Mouse (Mus musculus) hindbrain, postnatal 0 days (tissue): ENCODE results near the gene Jmjd1c. TPM values are rescaled to one million over a fixed set of nuclear protein-coding genes. Genes with fewer than 3 reads are reported as not detected.

ENCODE experiments used
- ATAC-seq: fragments of 200-750 bp; cut with Nextera tagmentation; 2 replicates; pipeline ENCODE4 v1.8.0; 2017; ENCODE audit warnings: mild to moderate bottlenecking, moderate TSS enrichment, moderate library complexity
- DNase-seq: peaks from one replicate; pipeline ENCODE4 v3.0.0-alpha.2; 2015; ENCODE audit warnings: low spot score
- H3K27ac ChIP-seq: fragments of 300-500 bp; sonication (generic); 2 replicates; pipeline ENCODE4 v1.5.1; 2014; ENCODE audit warnings: mild to moderate bottlenecking
- H3K27me3 ChIP-seq: fragments of 300-500 bp; sonication (generic); 2 replicates; pipeline ENCODE4 v1.6.1; 2014; ENCODE audit warnings: low read length, mixed read lengths; ENCODE audit not compliant: insufficient read depth
- H3K36me3 ChIP-seq: fragments of 300-500 bp; sonication (generic); 2 replicates; pipeline ENCODE4 v1.6.1; 2014; ENCODE audit warnings: low read length, mixed read lengths; ENCODE audit not compliant: insufficient read depth
- H3K4me1 ChIP-seq: fragments of 300-500 bp; sonication (generic); 2 replicates; pipeline ENCODE4 v1.6.1; 2014; ENCODE audit warnings: antibody characterized with exemption, low read length, mixed read lengths; ENCODE audit not compliant: insufficient read depth
- H3K4me2 ChIP-seq: fragments of 300-500 bp; sonication (generic); 2 replicates; pipeline ENCODE4 v1.6.1; 2014; ENCODE audit warnings: low read depth, mild to moderate bottlenecking, low read length, moderate library complexity, mixed read lengths
- H3K4me3 ChIP-seq: fragments of 300-500 bp; sonication (generic); 2 replicates; pipeline ENCODE4 v1.5.1; 2014; ENCODE audit warnings: low read length
- H3K9ac ChIP-seq: fragments of 300-500 bp; sonication (generic); replicated peaks from 2 replicates; pipeline ENCODE4 v1.6.1; 2014; ENCODE audit warnings: mild to moderate bottlenecking, low read length, moderate library complexity, mixed read lengths
- H3K9me3 ChIP-seq: fragments of 300-500 bp; sonication (generic); 2 replicates; pipeline ENCODE4 v1.6.1; 2016; ENCODE audit warnings: low read length, mixed read lengths
- CTCF ChIP-seq: IDR thresholded peaks from 2 replicates; pipeline ENCODE4 v1.5.1; 2016; ENCODE audit warnings: antibody characterized with exemption, control low read depth, low read depth
- WGBS: fragments of 180-500 bp; shearing (Covaris S2); extraction: QIAGEN DNeasy Blood & Tissue Kit; methylation state at CpG from one replicate; pipeline ENCODE4 v1.1.7; 2014; 5-methylcytosine and 5-hydroxymethylcytosine counted together
- polyA plus RNA-seq: library from polyadenylated mRNA; unstranded; fragments of >200 nt; fragmentation: Nextera tagmentation; extraction: Ambion mirVana; gene quantifications from 2 replicates; pipeline ENCODE4 v1.2.1, GENCODE M21; 2015
- total RNA-seq: library from RNA; depleted of rRNA; stranded (reverse); fragments of >200 nt; gene quantifications from 2 replicates; pipeline ENCODE4 v1.2.3, GENCODE M21; 2014

The Jmjd1c gene
- total and polyA plus RNA-seq, 2 experiments from 2014 or later, result 45.4 to 54.1 TPM

DNA sequence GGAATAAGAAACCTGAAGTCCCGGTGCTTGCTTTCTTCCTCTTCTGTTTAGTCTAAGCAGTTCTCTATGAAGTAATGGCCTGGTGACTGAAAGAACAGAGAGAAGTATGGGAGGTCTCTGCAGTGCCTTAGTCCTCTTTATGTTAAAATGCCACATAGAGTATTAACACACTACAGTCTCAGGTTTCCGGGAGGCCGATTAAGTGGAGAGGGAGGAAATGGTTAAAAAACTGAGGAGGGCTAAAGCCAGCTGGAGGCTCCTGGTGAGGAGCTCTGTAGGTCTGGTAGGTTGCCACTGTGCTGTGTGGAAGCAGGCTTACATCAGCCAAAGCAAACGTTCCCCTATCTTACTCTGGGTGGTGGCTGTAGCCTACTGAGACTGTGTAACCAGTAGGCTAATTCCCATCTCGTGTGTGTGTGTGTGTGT lies 19.8 kb downstream of the Jmjd1c start:
- H3K9ac ChIP-seq, result no peak overlapping the region
- 27% methylated on average over 5 of the region's 5 CpGs for WGBS
- DNase-seq (peak; percentile 28), ATAC-seq (peak; percentile 50; the same call in 1 of the 2 replicates)
- TF ChIP-seq CTCF, result no peak
- H3K27ac ChIP-seq, result peak overlapping the region; percentile 58
- peaks cover 2% of the 10 kb centered on the region; the same call in 1 of the 2 replicates for H3K4me1 ChIP-seq
- H3K27me3 ChIP-seq, result no peaks in the 10 kb centered on the region
- no peak overlapping the region for H3K4me2 ChIP-seq
- no peaks in the 10 kb centered on the region for H3K36me3 ChIP-seq
- H3K4me3 ChIP-seq, result no peak overlapping the region
- H3K9me3 ChIP-seq, result no peaks in the 10 kb centered on the region

DNA sequence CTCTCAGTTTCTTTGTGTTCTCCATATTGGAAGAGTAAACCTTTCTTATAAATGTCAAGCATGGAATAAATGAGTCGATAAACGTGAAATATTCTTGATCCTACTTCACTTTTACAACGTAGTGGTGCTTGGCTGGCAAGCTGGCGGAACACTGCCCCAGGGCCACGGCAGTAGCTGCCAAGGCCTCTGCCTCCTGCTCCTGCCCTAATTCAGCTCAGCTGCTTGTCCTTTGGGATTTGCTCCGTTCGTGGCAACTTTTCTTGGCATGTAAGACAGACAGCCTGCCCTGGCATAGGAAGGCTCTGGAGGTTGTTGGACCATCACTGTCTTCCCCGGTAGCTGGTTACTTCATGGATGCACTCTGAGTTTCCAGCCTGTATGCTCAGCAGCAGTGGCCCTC lies 20.3 kb downstream of the Jmjd1c start:
- TF ChIP-seq CTCF, result no peak
- 23% methylated on average over 8 of the region's 8 CpGs for WGBS
- Histone ChIP-seq H3K9ac (no peak overlapping the region), H3K4me3 (no peak overlapping the region), H3K4me2 (no peak overlapping the region), H3K9me3 (no peaks in the 10 kb centered on the region), H3K27ac (peak overlapping the region; percentile 58; the same call in 1 of the 2 replicates), H3K4me1 (peaks cover 2% of the 10 kb centered on the region; the same call in 1 of the 2 replicates), H3K36me3 (no peaks in the 10 kb centered on the region), H3K27me3 (no peaks in the 10 kb centered on the region)
- DNase-seq (peak; percentile 73), ATAC-seq (peak; percentile 62)

DNA sequence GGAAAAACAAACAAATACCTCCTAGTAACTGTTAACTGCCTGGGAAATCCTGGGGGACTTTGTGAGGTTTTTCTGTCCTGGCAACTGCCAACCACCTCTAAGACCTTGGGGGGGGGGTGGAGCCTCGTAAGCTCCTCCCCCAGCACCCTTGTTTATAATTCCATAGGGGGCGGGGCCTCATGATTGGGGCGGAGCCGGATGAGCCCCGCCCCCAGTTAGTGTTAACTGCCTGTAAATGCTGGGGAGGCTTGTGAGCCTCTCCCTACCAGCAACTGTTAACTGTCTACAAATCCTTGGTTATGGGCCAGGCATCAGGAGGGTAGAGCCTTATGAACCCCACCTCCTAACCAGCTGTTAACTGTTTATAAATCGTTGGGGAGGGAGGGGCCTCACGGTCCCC lies 23.4 kb downstream of the Jmjd1c start:
- no peak for TF ChIP-seq CTCF
- no peak overlapping the region for H3K4me2 ChIP-seq
- WGBS, result 71% methylated on average over 7 of the region's 7 CpGs
- ATAC-seq (no peak), DNase-seq (no peak)
- no peak overlapping the region for H3K27ac ChIP-seq
- peaks cover 2% of the 10 kb centered on the region; the same call in 1 of the 2 replicates for H3K4me1 ChIP-seq
- no peaks in the 10 kb centered on the region for H3K36me3 ChIP-seq
- no peak overlapping the region for H3K4me3 ChIP-seq
- no peaks in the 10 kb centered on the region for H3K27me3 ChIP-seq
- no peaks in the 10 kb centered on the region for H3K9me3 ChIP-seq
- no peak overlapping the region for H3K9ac ChIP-seq

DNA sequence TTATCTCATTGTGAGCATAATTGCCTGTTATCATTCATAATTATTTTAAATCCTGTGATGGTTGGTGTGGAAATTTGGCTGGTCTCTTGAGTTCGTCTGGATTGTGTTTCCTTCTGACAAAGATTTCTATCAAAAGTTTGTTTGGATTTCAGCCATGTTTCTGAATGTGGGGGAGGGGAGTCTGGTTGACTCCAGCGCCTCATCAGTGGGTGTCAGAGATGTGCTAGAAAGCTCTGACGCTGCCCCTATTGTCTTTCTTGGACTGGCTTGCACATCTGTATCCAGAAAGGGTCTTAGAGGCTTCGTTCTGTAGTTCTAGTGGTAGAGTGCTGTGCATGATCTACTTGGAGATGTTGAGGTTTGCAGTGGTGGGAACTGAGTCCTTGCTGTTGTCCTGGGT lies 24.3 kb downstream of the Jmjd1c start:
- no peaks in the 10 kb centered on the region for H3K27me3 ChIP-seq
- DNase-seq (no peak), ATAC-seq (no peak)
- H3K4me2 ChIP-seq, result no peak overlapping the region
- H3K4me3 ChIP-seq, result no peak overlapping the region
- TF ChIP-seq CTCF, result no peak
- H3K9me3 ChIP-seq, result no peaks in the 10 kb centered on the region
- H3K36me3 ChIP-seq, result no peaks in the 10 kb centered on the region
- H3K27ac ChIP-seq, result no peak overlapping the region
- peaks cover 2% of the 10 kb centered on the region; the same call in 1 of the 2 replicates for H3K4me1 ChIP-seq
- H3K9ac ChIP-seq, result no peak overlapping the region
- WGBS, result 52% methylated on average over 4 of the region's 4 CpGs

DNA sequence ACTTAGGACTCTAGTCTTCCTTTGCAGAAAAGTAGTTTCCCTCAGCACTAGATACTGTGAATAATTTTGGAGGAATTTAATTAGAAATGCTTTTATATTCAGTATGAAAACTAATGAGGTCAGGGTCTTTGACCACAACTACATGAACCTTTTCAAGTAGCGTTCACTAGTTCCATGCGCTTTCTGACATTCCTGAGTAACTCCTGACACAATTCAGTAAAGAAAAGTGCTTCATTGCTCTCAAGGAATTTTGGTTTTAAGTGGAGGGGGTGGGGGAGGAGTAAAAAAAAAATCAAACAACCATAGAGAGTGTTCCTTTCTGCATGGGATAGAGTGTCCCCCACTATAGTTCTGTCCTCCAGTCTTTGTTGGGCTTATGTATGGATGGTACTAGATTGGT lies 24.7 kb downstream of the Jmjd1c start:
- DNase-seq (no peak), ATAC-seq (no peak)
- Histone ChIP-seq H3K4me2 (no peak overlapping the region), H3K36me3 (no peaks in the 10 kb centered on the region), H3K27me3 (no peaks in the 10 kb centered on the region), H3K9me3 (no peaks in the 10 kb centered on the region), H3K4me3 (no peak overlapping the region), H3K4me1 (peaks cover 2% of the 10 kb centered on the region; the same call in 1 of the 2 replicates), H3K9ac (no peak overlapping the region), H3K27ac (no peak overlapping the region)
- no peak for TF ChIP-seq CTCF
- WGBS, result 57% methylated on average over 2 of the region's 2 CpGs

GRCm38 (mm10) chr10:67123756-67124155 lies 27.8 kb downstream of the Jmjd1c start:
- WGBS, result 38% methylated on average over 2 of the region's 2 CpGs
- DNase-seq (no peak), ATAC-seq (no peak)
- Histone ChIP-seq H3K4me3 (no peak overlapping the region), H3K36me3 (no peaks in the 10 kb centered on the region), H3K4me2 (no peak overlapping the region), H3K9ac (no peak overlapping the region), H3K4me1 (0 out of 2 replicates have a peak, but pooled peaks cover 7% of the 10 kb centered on the region), H3K27ac (no peak overlapping the region), H3K9me3 (no peaks in the 10 kb centered on the region), H3K27me3 (no peaks in the 10 kb centered on the region)
- no peak for TF ChIP-seq CTCF

DNA sequence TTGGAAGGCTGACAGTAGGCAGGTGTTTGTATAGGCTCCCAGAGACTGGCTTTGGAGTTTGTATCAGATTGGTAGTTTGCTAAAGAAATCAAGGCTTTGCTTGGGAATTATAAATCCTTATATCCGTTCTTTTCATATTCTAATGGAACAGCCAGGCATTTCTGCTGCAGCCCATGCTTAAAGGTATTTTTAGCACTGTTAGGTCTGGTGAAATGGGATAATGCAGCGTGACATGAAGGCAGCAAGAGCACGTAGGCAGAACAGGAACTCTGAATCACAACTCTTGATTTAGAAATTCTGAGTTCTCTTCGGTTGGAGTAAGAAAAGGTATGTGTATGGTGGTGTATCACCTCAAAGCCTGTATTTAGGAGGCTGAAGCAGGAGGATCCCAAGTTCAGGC lies 28.2 kb downstream of the Jmjd1c start:
- no peak overlapping the region for H3K4me2 ChIP-seq
- H3K4me1 ChIP-seq, result 0 out of 2 replicates have a peak, but pooled peaks cover 7% of the 10 kb centered on the region
- no peak for DNase-seq
- no peak overlapping the region for H3K27ac ChIP-seq
- TF ChIP-seq CTCF, result no peak
- no peak overlapping the region for H3K9ac ChIP-seq
- WGBS, result 74% methylated on average over 4 of the region's 4 CpGs
- H3K36me3 ChIP-seq, result no peaks in the 10 kb centered on the region
- H3K9me3 ChIP-seq, result no peaks in the 10 kb centered on the region
- no peak for ATAC-seq
- no peak overlapping the region for H3K4me3 ChIP-seq
- H3K27me3 ChIP-seq, result no peaks in the 10 kb centered on the region
